Mouse (Mus musculus) gastrocnemius, adult 8-10 months (tissue): ENCODE results near the gene Casc3. TPM values are rescaled to one million over a fixed set of nuclear protein-coding genes. Genes with fewer than 3 reads are reported as not detected.

Experiments
- DNase-seq, 2 experiments: peaks; one replicate each; pipeline ENCODE4 v3.0.0; 2022; ENCODE audit warnings: low spot score in 2 of 2
- total RNA-seq, 4 experiments: library from RNA; stranded (reverse); gene quantifications; 2 replicates each; pipeline ENCODE4 v1.2.4; 2022

Casc3 gene
- total RNA-seq, 4 experiments from 2014 or later, result 14.1 to 18.4 (median 15.2) TPM

DNA sequence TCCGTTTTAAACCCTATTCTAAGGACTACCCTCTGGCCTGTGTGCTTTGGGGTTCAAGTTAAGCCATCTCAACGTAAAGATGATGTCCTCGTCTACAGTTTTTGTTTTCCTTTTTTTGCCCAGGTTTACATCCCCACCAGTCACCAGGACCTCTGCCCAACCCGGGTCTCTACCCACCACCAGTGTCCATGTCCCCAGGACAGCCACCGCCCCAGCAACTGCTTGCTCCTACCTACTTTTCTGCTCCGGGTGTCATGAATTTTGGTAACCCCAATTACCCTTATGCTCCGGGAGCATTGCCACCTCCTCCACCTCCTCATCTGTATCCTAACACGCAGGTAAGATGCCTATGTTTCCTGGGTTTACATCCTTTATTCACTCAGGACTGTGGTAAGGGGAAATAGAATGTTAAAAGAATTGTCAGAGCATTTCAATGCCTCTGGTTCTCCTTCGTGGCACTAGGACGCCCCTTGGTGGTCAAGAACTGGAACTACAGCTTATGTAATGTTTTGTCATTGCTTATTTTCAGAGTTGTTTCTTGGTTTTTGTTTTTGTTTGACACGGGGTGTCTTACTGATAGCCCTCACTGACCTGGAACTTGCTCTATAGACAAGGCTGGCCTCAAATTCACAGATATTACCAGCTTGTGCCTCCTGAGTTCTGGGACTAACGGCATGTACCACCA, 24.5 kb downstream of the Casc3 start:
- DNase-seq, result no peak

DNA sequence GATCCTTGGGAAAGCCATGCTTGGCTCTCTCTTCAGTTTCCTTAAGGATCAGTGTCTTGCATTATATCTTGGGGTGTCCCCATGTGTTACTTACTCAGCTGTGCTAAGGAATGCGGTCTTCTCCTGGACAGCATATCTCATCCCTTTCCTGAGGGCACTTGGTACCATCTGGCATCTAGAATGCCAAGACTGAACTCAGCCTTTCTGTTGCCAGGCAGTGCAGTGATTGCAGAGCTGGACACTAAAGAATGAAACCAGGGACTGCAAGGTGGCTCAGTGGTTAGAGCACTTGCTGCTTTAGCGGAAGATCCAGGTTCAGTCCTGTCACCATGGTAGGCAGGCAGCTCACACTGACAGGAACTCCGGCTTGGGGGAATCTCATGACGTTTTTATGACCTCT, 25.2 kb downstream of the Casc3 start:
- no peak for DNase-seq

DNA sequence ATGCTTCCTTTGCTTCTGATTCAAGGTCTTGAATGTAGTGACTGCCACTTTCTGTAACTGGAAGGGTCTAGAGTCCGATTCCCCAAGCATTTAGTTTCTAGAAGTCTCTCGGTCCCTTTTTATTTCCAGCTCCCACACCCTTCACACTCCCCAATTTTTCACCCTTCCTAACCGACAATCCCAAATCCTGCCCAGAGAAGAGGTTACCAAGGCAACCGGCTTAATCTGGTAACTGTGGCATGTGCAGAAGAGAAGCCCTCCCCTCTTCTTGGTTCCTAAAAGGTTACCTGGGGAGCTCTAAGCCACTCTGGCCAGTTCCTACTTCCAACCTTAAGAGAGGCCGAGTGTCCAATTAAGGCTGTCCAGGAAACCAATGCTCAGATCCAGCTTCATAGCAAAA, 30.6 kb downstream of the Casc3 start:
- no peak for DNase-seq

DNA sequence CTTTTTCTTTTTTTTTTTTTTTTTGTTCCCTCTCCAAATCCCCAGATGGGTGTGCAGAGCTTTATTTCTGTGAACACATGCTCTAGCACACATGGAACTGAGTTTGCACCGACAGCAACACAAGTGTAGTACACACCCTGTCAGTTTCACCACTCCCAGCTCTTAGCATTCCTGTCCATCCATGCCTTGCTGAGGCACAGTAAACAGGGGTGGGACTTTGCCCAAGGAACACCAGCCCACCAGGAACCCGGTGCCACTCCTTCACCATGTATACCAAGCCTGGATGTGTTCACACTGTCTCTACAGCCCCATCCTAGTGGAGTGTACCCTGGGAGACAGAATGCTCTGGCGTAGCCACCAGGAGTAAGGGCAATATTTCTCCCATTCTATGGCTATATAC, 31.0 kb downstream of the Casc3 start:
- DNase-seq, result no peak

DNA sequence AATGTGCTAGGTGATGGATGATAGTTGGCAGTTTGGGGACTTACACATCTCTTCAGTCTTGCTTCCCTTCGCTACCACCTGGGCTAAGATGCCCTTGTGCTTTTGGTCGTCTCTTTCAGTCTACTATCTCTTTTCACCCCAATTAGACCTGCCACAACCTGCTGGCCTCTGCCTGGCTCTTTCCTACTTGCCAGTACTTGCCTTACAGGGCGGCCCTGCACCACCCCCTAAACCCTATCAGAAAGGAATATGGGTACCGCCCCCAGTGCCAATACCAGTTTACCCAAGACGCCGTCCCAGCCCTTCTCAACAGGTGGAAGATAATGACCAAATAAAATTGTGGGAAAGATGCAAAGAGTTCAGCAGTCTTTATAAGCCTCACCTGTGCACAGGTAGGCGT, 31.4 kb downstream of the Casc3 start:
- DNase-seq, result no peak

DNA sequence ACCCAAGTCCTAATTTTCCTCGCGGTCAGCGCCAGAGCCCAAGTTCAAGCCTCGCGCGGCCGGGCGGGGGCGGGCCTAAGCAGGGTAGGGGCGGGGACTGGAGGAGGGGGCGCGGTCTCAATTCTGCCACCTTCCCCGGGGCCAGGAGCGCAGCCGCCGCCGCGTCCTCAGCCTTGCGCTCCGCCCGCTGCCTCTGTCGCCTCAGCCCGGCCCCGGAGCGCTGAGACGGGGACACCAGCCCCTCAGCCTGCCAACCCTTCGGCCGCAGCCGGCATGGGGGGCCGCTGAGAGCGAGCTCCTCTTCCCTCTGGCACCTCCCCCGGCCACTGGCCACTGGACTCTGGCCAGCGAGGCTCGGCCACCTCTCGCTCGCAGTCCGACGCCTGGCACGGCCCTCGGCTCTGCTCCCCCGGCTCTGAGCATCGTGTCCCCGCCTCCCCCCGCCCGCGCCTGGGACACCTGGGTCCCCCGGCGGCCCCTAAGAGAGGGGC, 32.0 kb downstream of the Casc3 start, which contains the start of gene Rapgefl1:
TSS of gene Rapgefl1 (plus strand) at position 135 of the 491 bp plus-strand sequence.
- DNase-seq, result peak; percentile 72 to 73

DNA sequence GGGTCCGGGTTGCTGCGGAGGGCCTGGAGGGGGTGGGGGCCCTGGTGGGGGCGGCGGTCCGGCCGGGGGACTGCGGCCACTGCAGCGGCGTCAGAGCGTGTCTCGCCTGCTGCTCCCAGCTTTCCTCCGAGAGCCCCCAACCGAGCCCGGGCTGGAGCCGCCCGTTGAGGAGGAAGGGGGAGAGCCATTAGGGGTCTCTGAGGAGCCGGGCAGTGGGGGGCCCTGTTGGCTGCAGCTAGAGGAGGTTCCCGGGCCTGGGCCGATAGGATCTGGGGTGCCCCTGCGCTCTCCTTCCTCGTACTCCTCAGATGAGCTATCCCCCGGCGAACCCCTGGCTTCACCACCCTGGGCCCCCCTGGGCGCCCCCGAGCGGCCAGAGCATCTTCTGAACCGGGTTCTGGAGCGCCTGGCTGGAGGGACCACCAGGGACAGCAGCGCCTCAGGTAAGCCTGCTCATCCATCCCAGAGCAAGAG, 32.6 kb downstream of the Casc3 start:
- DNase-seq, result no peak

DNA sequence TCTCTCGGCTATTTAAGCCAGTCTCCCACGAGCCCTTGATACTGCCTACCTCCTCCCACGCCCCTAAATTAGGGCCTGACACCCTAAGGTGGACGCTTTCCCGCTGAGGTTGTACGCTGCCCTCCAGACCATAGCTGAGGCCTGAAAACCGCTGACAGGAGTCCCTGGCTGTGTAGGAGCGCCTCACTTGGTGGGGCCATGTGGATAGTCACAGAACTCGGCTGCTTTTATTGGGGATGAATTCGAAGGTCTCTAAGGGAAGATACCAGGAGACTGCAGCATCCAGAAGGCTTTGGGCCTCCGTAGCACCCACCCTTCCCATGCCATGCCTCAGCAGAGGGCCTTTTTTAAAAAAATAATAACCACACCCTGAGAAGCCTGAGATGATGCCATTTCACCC, 33.2 kb downstream of the Casc3 start:
- DNase-seq, result no peak

DNA sequence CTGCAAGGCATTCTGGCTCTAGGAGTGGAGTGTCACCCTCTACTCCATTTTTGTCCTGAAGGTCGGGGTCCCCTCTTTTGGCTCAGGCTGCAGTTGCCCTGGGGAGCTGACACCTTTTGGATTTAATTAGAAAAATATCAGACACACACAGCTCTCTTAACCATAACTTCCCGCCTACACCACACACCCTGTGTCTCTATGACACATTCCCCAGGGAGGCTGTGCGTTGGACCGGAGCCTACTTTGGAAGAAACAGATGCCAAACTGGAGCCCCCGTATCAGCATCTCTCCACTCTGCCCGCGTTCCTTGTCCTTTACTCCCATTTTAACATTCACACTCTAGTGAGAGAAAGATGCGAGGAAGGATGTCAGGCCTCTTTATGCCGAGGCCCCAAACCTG, 33.8 kb downstream of the Casc3 start:
- no peak for DNase-seq

DNA sequence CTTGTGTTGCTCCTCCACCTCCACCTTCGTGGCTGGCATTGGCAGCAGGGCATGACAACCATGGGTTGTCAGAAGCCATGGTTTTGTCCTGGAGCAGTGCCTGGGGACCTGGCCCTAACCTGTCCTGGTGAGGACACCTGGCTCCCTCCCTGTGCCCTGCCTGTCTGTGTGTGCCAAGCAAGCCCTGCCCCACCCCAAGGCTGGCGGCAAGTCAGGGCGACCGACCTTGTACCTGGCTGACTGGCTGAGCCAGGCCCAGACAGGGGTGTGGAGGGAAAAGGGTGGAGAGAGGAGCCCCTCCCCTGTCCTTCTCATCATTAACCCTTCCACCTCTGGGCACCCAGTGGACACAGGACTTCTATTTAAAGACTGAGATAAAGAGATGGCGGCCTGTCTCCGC, 34.7 kb downstream of the Casc3 start:
- DNase-seq, result no peak

DNA sequence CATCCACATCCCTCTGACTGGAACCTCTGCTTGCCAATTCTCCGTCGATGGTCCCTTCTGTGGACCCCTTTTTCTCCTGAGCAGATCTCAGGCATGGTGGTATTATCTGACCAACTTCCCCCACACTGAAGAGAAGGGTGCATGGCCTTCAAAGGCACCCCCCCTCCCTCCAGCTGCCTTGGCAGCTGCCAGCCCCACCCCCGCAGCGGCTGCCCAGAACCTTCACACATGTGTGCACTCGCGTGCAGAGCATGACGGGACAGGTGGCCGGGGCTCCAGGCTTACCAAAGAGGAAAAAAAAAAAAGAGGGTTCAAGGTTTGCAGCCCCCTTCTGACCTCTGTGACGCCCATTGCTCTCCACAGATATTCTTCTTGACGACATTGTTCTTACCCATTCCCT, 35.2 kb downstream of the Casc3 start:
- DNase-seq, result no peak

DNA sequence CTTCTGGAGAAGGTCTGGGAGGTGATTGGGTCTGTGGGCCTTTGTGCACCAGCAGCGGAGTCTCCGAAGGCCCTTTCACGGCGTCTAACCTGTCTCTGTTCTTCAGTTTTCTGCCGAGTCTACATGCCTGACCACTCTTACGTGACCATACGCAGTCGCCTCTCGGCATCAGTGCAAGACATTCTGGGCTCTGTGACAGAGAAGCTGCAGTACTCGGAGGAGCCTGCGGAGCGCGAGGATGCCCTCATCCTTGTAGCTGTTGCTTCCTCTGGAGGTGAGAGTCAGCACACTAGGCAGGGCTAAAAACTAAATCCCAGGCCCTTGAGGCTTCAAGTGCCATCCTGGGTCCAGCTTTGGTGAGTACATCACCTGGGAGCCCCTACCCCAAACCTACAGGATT, 41.3 kb downstream of the Casc3 start:
- no peak for DNase-seq

DNA sequence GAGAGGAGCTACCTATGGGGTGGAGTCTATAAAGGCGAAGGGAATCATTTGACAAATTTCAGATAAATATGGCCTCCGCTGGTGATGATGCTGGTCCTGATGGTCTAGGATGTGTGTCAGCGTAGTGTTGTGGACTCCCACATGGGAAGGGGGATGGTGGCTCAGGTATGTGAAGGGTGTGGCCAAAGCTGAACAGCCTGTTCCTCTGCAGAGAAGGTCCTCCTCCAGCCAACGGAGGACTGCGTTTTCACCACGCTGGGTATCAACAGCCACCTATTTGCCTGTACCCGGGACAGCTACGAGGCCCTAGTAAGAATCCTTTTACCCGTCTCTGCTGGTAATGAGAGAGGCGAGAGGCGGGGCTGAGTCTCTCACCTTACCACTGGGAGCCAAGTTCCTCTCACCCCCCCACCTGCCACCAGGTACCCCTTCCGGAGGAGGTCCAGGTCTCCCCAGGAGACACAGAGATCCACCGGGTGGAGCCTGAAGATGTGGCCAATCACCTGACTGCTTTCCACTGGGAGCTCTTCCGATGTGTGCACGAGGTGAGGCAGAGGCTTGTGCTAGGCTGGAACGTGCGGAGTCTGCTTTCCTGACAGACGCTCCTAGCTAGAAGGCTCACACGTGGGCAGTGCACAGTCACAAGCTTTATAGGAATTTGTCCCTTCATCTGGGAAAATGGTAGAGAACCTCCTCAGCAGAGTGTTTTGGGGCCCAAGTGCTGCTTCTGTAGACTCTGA, 42.3 kb downstream of the Casc3 start:
- DNase-seq, result no peak

DNA sequence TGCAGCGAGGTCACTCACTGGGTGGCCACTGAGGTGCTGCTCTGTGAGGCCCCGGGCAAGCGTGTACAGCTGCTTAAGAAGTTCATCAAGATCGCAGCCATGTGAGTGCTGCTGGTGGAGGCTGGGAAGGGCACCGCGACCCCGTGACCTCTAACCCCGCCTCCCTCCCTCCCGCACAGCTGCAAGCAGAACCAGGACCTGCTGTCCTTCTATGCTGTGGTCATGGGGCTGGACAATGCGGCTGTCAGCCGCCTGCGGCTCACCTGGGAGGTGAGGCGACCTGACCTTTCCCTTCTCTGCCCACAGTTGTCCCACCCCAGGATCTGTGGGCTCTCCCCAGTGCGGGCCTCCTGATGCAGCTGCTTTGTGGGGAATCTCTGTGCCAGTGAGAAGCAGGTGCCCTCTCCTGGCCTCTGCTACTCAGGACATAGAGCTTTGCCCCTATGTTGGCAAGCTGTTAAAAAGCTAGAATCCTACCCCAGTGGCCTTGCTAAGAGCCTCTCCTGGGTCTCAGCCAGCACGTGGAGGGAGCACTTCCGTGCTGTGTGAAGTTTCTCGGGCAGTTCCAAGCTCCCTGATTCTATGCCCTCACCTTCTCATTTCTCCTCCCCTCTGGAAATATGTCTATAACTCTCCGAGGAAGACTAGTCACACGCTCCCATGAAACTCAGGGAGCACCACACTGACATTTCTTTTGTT, 44.6 kb downstream of the Casc3 start:
- DNase-seq, result no peak

DNA sequence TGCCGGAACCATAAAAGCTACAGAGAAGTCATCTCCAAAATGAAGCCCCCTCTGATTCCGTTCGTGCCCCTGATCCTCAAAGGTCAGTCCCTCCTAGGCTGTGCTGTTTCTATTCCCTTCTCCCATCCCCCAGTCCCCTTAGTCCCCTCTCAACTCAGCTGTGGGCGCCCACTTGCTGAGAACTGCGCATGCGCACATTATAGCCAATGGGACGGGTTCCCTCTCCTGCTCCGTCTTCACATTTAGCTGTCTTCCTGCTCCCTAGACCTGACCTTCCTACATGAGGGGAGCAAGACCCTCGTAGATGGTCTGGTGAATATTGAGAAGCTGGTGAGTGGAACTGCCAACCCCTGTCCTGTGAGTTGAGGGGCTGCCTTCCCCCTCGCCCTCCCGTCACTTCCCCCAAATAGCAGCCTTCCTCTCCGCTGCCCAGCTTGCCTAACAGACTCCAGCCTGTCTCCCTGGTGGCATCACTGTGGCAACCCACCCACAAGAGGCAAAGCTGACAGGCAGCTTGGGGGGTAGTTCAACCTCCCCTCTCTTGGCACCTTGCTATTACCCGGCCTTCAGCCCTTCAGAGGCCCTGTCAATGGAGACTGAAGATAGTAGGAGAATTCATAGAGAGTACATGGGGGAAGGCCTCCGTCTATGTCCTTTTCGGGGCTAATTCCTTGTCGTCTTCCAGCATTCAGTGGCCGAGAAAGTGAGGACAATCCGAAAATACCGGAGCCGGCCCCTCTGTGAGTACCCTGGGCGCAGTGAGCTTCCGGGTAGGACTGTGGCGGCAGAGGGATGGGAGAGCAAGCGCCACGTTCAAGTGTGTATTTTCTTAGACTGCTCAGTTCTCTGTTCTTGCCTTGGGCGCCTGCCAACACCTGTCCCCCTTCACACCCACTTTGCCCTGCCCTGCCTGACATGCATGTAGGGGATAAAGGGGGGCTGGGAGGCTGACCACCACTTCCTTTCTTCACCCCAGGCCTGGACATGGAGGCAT, 45.7 kb downstream of the Casc3 start:
- no peak for DNase-seq

DNA sequence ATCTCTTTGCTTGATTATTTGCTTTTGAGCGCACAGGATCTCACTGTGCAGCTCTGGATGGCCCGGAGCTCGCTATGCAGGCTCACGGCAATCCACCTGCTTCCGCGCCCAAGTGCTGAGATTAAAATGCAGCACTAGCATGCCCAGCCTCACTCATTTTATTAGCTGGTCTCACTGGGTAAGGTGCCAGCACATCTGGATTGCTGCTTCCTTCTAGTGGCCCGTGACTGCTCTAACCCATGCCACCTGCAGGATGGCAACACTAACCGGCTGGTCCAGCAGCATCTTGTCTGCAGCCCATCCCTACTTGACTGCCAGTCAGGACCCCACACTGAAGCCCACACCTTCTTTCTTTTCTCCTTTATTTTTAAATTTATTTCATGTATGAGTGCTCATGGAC, 49.4 kb downstream of the Casc3 start:
- no peak for DNase-seq

DNA sequence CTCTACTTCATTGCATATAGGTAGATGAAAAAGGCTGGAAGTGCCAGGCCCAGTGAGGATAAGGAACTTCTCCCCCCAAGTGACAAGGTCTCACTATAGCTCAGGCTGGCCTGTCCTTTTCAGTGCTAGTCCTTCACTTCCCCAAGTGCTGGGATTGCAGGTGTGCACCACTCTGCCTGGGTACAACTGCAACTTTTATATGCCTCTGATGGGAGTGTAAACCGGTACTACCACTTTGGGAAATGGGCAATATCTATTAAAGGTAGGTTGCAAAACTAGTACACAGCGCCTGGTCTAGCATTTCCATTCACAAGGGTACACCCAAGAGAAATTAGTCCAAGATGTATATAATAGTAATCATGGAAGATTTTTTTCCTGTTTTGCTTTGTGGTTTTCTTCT, 50.0 kb downstream of the Casc3 start:
- DNase-seq, result no peak

DNA sequence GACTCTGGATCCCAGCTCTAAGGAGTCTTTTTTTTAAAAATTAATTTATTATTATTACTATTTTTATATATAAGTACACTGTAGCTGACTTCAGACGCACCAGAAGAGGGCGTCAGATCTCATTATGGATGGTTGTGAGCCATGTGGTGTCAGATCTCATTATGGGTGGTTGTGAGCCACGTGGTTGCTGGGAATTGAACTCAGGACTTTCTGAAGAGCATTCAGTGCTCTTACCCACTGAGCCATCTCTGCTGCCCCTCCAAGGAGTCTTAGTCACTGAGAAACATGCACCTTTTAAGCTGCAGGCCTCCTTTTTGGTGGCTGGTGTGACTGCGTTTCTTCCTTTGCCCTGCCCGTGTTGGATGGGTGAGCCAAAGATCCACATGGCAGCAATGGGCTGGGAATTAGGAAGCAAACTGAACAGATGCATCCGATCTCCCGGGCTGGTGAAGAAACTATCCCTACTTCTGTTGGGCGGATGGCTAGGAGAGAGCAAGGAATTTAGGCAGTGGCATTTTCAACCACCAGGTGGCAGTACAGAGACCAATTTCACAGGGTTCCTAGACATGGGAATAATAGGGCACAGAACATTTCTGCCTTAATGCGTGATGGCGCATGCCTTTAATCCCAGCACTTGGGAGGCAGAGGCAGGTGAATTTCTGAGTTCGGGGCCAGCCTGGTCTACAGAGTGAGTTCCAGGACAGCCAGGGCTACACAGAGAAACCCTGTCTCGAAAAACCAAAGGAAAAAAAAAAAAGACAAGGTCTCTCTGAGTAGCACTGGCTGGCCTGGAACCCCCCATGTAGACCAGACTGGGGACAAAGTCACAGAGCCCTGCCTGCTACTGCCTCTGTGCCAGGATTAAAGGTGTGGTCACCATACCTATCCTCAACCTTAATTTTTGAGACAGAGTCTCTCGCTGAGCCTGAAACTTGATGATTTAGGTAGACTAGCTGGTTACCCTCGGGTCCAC, 54.3 kb downstream of the Casc3 start:
- peak; percentile 82 to 88 for DNase-seq

DNA sequence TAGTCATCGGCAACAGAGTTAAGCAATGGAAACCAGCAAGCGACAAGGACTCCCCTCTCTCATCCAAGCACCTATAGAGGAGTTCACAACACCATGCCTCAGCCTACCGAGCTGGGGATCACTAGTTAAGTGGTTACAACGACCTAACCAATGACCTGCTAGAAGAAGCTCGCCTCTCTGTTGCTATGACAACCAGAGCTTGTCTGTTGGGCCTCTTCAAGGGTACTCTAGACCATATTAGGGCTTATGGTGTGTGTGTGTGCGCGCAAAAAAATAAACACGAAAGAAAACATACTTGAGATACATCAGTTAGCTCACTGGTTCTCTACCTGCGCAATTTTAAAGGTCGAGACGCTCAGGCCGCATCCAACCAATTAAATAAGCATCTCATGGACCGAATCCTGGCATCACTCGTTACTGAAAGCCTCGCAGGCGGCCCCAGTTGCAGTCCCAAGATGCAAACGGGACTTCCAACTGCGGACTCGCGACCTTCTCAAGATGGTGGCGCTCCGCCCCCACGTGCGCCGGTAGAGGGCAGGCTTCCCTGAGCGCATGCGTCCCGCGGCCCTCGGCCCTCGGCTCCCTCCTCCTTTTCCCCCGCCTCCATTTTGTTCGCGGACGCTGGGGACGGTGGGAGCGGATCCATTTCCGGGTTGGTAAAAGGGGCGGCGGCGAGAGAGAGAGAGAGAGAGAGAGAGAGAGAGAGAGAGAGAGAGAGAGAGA, 58.5 kb downstream of the Casc3 start, which contains the start of gene Wipf2:
TSS of gene Wipf2 (plus strand) at position 611 of the 723 bp plus-strand sequence.
- peak; percentile 93 to 95 for DNase-seq
